Mouse (Mus musculus) stomach, embryonic 14.5 days (tissue): Measurements from ENCODE around the gene Ccl2. TPM values are rescaled to one million over a fixed set of nuclear protein-coding genes. Genes with fewer than 3 reads are reported as not detected.
A peak's percentile ranks its signal among the peaks of the same experiment; 100 is the strongest.

ENCODE experiments used
- ATAC-seq: fragments of 200-750 bp; cut with Nextera tagmentation; 2 replicates; pipeline ENCODE4 v1.8.0; 2017; ENCODE audit warnings: low read depth, moderate TSS enrichment; ENCODE audit not compliant: insufficient number of reproducible peaks, insufficient read depth, low FRiP score
- H3K27ac ChIP-seq: fragments of 300-500 bp; sonication (generic); 2 replicates; pipeline ENCODE4 v1.5.1; 2014; ENCODE audit warnings: mild to moderate bottlenecking, low read length, moderate library complexity, mixed read lengths
- H3K27me3 ChIP-seq: fragments of 300-500 bp; sonication (generic); 2 replicates; pipeline ENCODE4 v1.6.1; 2014; ENCODE audit warnings: low read length, control low read depth, mixed read lengths; ENCODE audit not compliant: control insufficient read depth, insufficient read depth
- H3K36me3 ChIP-seq: fragments of 300-500 bp; sonication (generic); 2 replicates; pipeline ENCODE4 v1.6.1; 2014; ENCODE audit warnings: mild to moderate bottlenecking, control low read depth, low read length, moderate library complexity, mixed read lengths; ENCODE audit not compliant: control insufficient read depth, insufficient read depth
- H3K4me1 ChIP-seq: fragments of 300-500 bp; sonication (generic); 2 replicates; pipeline ENCODE4 v1.6.1; 2014; ENCODE audit warnings: low read length, control low read depth, mixed read lengths; ENCODE audit not compliant: control insufficient read depth, insufficient read depth
- H3K4me2 ChIP-seq: fragments of 300-500 bp; sonication (generic); replicated peaks from 2 replicates; pipeline ENCODE4 v1.6.1; 2014; ENCODE audit warnings: low read depth, low read length, control low read depth
- H3K4me3 ChIP-seq: fragments of 300-500 bp; sonication (generic); 2 replicates; pipeline ENCODE4 v1.5.1; 2014; ENCODE audit warnings: low read depth, low read length, control low read depth
- H3K9ac ChIP-seq: fragments of 300-500 bp; sonication (generic); replicated peaks from 2 replicates; pipeline ENCODE4 v1.6.1; 2014; ENCODE audit warnings: low read depth, mild to moderate bottlenecking, control low read depth, low read length, moderate library complexity, mixed read lengths
- H3K9me3 ChIP-seq: fragments of 300-500 bp; sonication (generic); 2 replicates; pipeline ENCODE4 v1.6.1; 2016; ENCODE audit warnings: low read depth, low read length, control low read depth; ENCODE audit not compliant: control insufficient read depth
- WGBS: fragments of 180-500 bp; shearing (Covaris S2); extraction: QIAGEN DNeasy Blood & Tissue Kit; methylation state at CpG from one replicate; pipeline ENCODE4 v1.1.7; 2014; 5-methylcytosine and 5-hydroxymethylcytosine counted together
- polyA plus RNA-seq: library from polyadenylated mRNA; unstranded; fragments of >200 nt; fragmentation: Nextera tagmentation; extraction: Ambion mirVana; gene quantifications from 2 replicates; pipeline ENCODE4 v1.2.1, GENCODE M21; 2014

Ccl2 gene
- polyA plus RNA-seq, 1 experiment from 2014 or later = 7.0 TPM

DNA sequence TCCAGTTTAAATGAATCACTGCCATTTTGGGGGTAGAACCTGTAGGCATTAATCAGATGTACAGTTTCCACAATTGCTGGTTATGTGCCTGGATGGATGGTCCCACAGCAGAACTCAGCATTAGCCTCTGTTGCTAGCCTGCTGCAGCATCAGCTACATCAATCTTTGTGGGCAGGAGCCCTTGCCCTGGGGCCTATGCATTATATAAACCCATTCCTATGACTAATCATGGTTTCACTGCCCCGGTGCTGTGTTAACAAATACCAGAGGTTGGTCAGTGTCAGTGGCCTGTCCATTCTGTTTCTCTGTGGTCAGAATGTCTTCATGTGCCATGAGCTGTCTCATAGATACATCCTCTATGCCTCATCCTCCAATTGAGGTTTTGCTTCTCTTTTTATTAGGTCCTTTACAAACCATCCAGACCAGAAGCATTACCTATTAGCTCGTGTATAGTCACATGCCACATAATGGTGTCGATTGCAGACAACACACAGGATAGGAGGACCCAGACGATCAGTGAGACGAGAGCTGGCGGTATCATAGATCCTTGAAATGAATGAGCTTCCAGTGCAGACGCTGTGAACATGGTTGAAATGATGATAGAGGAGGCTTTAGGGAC is 31.7 kb downstream of the Ccl2 start:
- H3K9me3 ChIP-seq = no peaks in the 10 kb centered on the region
- H3K4me2 ChIP-seq = no peak overlapping the region
- H3K4me1 ChIP-seq = no peaks in the 10 kb centered on the region
- no peaks in the 10 kb centered on the region for H3K36me3 ChIP-seq
- no peak overlapping the region for H3K4me3 ChIP-seq
- H3K27ac ChIP-seq = no peak overlapping the region
- WGBS = 77% methylated on average over 7 of the region's 7 CpGs
- no peak for ATAC-seq
- H3K27me3 ChIP-seq = no peaks in the 10 kb centered on the region
- H3K9ac ChIP-seq = no peak overlapping the region

DNA sequence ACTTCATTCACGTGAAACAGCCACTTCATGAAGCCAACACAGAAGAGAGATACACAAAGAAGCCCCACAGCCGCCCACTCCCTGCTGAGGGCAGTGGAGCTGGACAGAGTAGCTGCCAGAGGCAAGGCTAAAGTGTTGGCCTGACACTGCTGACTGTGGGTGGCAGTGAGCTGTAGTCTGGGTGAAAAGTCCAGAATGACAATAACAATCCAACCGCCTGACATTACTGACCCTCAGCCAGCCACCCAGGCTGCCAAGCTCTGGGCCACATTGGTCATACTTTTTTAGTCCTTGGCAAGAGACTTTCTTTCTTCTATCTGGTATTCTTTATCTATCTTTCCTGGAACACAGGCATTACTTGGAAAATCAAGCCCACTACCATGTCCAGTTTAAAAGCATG is 35.7 kb downstream of the Ccl2 start:
- H3K27me3 ChIP-seq = no peaks in the 10 kb centered on the region
- no peak overlapping the region for H3K4me2 ChIP-seq
- H3K27ac ChIP-seq = peak overlapping the region; percentile 69; the same call in 1 of the 2 replicates
- no peak overlapping the region for H3K9ac ChIP-seq
- H3K36me3 ChIP-seq = no peaks in the 10 kb centered on the region
- 85% methylated on average over 3 of the region's 3 CpGs for WGBS
- H3K4me3 ChIP-seq = no peak overlapping the region
- ATAC-seq = no peak
- H3K4me1 ChIP-seq = no peaks in the 10 kb centered on the region
- no peaks in the 10 kb centered on the region for H3K9me3 ChIP-seq

DNA sequence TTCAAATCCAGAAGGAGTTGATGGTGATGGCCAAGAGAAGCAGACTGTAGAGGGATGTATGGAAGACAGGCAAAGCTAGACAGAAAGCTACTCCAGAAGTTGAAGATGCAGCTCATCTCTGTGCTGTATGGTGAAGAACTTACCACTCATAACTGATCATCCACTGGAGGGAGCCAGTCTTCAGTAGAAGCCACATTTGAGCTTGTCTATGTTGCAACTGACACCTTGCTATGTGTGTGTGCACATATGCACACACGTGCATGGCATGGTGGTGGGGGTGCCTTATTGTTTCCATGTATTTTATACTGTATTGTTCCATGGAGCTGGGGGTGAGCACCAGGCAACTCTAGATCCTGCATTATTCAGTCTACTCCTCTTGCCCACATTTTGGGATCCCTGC is 37.0 kb downstream of the Ccl2 start:
- ATAC-seq = no peak
- H3K9me3 ChIP-seq = no peaks in the 10 kb centered on the region
- no peak overlapping the region for H3K4me3 ChIP-seq
- H3K4me2 ChIP-seq = no peak overlapping the region
- WGBS = 79% methylated on average over 1 of the region's 1 CpGs
- H3K36me3 ChIP-seq = no peaks in the 10 kb centered on the region
- H3K27ac ChIP-seq = no peak overlapping the region
- H3K27me3 ChIP-seq = no peaks in the 10 kb centered on the region
- H3K4me1 ChIP-seq = no peaks in the 10 kb centered on the region
- H3K9ac ChIP-seq = no peak overlapping the region

DNA sequence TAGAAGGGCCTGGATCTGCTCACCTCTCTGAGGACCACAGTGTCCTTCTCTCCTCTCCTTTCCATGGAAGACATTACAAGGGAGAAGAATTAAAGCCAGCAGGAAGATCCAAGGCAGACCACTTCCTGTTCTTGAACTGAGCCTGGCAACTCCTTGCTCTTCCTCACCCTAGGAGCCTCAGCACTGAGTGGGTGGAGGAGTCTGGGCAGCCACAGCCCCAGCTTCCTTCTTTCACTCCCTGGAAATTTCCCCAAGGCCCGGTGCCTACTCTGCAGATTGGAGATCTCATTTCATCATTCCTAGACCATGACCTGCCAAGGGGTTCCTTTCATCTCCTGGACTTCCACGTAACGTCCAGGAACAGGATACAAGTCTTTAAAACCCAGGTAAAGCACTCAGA is 37.6 kb downstream of the Ccl2 start:
- H3K4me1 ChIP-seq = no peaks in the 10 kb centered on the region
- H3K27ac ChIP-seq = no peak overlapping the region
- H3K4me2 ChIP-seq = no peak overlapping the region
- ATAC-seq = no peak
- WGBS = 76% methylated on average over 3 of the region's 3 CpGs
- H3K4me3 ChIP-seq = no peak overlapping the region
- H3K9ac ChIP-seq = no peak overlapping the region
- no peaks in the 10 kb centered on the region for H3K27me3 ChIP-seq
- H3K9me3 ChIP-seq = no peaks in the 10 kb centered on the region
- no peaks in the 10 kb centered on the region for H3K36me3 ChIP-seq

DNA sequence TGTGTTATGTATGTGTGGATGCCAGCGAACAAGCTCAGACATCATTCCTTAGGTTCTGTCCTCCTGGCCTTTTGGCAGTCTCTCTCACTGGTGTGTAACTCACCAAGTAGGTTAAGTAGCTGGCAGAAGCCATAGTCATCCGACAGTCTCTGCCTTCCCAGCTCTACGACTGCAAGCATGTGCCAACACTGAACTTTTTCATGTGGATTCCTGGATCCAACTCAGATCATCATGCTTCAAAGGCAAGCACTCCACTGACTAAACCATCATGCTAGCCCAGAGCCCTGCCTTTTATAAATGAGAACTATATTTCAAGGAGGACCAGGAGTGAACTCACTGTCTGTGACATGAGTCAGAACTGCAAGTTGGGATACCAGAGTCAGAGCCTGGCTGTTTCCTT is 38.3 kb downstream of the Ccl2 start:
- Histone ChIP-seq H3K36me3 (no peaks in the 10 kb centered on the region), H3K4me3 (no peak overlapping the region), H3K9me3 (no peaks in the 10 kb centered on the region), H3K27ac (no peak overlapping the region), H3K9ac (no peak overlapping the region), H3K4me2 (no peak overlapping the region), H3K27me3 (no peaks in the 10 kb centered on the region), H3K4me1 (no peaks in the 10 kb centered on the region)
- ATAC-seq = no peak
- WGBS = 86% methylated on average over 3 of the region's 3 CpGs

DNA sequence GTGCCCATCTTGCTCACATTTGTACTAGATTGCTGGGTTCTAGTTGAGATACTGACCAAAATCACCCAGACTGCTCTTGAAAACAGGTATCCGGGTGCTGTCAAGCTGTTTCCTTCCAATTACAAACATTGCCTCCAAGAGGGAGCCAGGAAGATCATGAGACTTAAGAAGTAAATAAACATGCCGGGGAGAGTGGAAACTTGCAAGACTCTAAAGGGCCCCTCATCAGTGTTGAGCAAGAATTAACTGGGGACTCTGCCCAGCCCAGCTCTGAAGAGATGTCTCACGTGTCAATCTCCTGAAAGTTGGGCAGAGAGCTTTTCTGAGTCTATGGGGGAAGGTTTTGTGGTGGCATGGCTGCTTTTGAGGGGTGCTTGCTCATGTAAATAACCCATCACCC is 41.7 kb downstream of the Ccl2 start:
- no peaks in the 10 kb centered on the region for H3K27me3 ChIP-seq
- no peak overlapping the region for H3K4me3 ChIP-seq
- WGBS = 52% methylated on average over 3 of the region's 3 CpGs
- no peaks in the 10 kb centered on the region for H3K9me3 ChIP-seq
- H3K4me2 ChIP-seq = no peak overlapping the region
- no peak for ATAC-seq
- no peaks in the 10 kb centered on the region for H3K36me3 ChIP-seq
- H3K4me1 ChIP-seq = no peaks in the 10 kb centered on the region
- no peak overlapping the region for H3K27ac ChIP-seq
- H3K9ac ChIP-seq = no peak overlapping the region

DNA sequence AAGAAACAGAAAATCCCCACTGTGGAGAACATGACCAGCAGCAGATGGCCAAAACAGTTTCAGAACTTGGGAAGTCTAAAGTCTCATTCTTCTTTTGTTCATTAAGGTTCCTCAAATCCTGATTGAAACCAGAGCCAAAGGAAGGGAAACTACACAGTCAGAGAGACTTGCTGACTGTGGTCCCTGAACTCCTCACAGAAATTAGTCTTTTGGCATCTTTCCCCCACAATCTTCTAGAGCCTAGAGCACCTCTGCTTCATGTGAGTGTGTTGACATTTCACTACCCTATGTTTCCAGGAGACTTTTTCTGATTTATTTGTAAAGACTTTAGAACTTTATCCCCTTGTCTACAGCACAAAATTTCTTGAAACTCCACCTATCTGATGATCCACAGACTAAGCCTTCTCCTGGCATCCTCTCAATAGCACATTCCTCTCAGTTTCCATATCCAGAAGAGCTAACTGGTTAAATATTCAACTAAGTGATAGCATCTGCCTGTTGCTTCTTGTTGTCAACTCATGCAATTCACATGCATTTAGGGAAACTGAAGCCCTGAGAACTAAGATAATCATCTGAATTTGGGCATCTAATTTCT is 42.9 kb downstream of the Ccl2 start:
- Histone ChIP-seq H3K4me2 (no peak overlapping the region), H3K4me3 (no peak overlapping the region), H3K27me3 (no peaks in the 10 kb centered on the region), H3K9ac (no peak overlapping the region), H3K9me3 (no peaks in the 10 kb centered on the region), H3K4me1 (no peaks in the 10 kb centered on the region), H3K27ac (no peak overlapping the region; the same call in 1 of the 2 replicates), H3K36me3 (no peaks in the 10 kb centered on the region)
- ATAC-seq = no peak

DNA sequence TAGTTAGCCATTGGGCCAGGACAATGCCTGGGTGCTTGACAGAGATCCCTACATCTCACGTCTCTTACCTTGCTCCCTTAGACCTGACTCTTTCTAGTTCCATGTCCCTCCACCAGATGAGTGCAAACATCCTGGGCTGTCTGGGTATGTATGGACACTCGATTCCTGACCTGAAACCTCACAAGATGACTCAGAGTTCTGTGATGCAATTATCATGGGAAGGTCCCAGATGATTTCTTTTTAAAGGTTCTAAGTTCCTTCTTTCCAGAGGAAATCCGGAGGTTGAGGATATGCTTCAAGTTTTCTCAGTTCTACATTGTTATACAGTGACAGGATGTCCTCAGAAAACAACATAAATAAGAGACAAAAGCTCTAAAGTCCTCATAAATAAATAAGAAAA is 45.5 kb downstream of the Ccl2 start:
- no peak for ATAC-seq
- Histone ChIP-seq H3K4me2 (no peak overlapping the region), H3K9ac (no peak overlapping the region), H3K4me1 (no peaks in the 10 kb centered on the region), H3K4me3 (no peak overlapping the region), H3K9me3 (no peaks in the 10 kb centered on the region), H3K27me3 (no peaks in the 10 kb centered on the region), H3K36me3 (no peaks in the 10 kb centered on the region), H3K27ac (no peak overlapping the region)
- 72% methylated on average over 3 of the region's 3 CpGs for WGBS

DNA sequence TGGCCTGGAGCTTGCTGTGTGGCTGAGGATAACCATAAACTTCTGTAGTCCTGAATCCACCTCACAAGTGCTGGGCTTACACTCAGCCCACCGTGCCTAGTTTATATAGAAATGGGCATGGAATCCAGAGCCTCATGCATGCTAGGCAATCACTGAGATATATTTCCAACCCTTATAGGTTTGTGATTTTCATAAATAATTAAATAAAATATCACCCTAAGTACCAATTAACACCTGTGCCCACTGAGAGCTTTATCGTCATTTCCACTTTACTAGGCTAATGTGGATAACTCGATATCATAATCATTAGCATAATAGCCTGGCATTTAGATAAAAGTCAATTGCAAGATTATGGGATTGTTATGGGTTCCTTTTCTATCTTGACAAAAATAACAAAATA is 49.0 kb downstream of the Ccl2 start:
- Histone ChIP-seq H3K27ac (no peak overlapping the region), H3K4me3 (no peak overlapping the region), H3K9ac (no peak overlapping the region), H3K36me3 (no peaks in the 10 kb centered on the region), H3K4me2 (no peak overlapping the region), H3K27me3 (no peaks in the 10 kb centered on the region), H3K9me3 (no peaks in the 10 kb centered on the region), H3K4me1 (no peaks in the 10 kb centered on the region)
- no peak for ATAC-seq
- WGBS = 91% methylated on average over 3 of the region's 3 CpGs
